Mouse (Mus musculus): ENCODE measurements around the gene Fpr-rs4. TPM values are rescaled to one million over a fixed set of nuclear protein-coding genes. Genes with fewer than 3 reads are reported as not detected.
"Not testable (repeated sequence)": the region's sequence is repeated elsewhere in the genome, so short reads cannot be mapped to it uniquely, and the experiment has no call there.

The Fpr-rs4 gene
- total RNA-seq (2014; fragmentation: Nextera tagmentation) (not detected in 2 replicates), total RNA-seq (2017) (not detected in 2 replicates)

DNA sequence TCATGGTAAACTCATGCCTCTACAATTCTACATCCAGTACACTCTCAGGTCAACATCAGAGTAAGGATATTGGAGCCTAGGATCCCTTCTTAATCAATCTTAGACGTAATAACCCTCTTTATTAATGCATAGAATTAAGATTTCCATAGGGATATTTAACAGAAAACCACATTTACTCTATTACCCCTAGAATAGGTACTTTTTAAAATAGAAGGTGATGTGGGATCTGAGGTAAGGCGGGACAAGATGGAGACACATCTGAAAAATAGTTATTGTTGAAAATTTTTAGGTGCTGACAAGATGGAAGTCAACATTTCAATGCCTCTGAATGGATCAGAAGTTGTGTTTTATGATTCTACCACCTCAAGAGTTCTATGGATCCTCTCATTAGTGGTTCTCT, at the start of gene Fpr-rs4:
Gene Fpr-rs4, plus strand, starts transcription at position 301 of the 400 bp plus-strand sequence.
- ATAC-seq (replicated peaks; ENCODE audit: low FRiP score, low TSS enrichment, poor library complexity, severe bottlenecking): no peak

DNA sequence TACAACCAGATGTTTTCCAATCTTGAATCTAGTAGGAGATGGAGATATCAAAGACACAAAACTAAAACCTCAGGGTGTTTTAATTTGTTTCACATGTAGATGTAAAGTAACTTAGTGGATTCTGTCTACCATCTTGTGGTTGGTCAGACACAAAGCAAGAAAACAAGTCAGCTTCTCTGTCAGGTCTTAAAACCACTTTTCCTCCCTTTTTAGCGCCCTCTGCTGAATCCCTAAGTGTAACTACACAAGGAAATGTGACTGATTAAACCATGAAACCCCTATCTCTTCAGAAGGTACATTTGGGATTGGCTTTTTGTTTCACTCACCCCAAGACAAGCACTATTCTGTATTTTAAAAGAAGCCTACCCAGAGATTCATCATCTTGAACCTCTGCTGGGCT, 48.1 kb upstream of the Fpr-rs4 start:
- no peak for ATAC-seq (replicated peaks; ENCODE audit: low FRiP score, low TSS enrichment, poor library complexity, severe bottlenecking)

DNA sequence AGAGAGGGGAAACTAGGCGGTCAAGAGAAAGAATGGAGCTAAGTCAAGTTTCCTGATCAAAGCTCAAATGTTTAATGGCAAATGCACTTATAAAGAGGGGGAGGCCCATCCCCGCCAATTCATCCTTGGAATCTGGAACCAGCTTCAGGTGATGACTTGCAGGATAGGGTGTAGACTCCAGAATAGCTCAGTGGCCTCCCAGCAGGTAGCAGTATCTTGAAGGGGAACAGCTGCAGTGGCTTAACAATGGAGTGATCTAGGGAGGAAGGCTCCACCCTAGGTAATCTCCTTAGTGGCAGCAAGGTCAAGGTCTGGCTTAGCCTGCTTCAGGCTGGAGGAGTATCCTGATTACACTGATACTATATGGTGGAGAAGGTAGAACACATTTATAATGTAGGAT, 40.3 kb upstream of the Fpr-rs4 start:
- not testable (repeated sequence) for ATAC-seq (replicated peaks; ENCODE audit: low FRiP score, low TSS enrichment, poor library complexity, severe bottlenecking)

DNA sequence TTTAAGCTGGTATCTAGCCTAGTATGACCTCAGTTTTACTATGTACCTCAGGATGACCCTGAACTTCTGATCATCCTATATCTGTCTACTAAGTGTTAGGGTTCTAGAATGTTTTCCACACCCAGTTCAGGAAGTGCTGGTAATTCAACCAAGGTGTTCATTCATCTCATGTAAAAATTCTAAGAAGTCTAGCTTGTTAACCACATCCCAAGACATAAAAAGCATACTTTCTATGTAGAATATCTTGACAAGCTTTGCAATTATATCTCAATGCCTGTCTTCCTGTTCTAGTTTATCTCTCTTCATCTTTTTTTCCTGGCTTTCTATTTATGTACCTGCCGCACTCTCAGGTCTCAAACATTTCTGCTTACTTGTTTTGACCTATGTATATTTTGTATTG, 16.8 kb upstream of the Fpr-rs4 start:
- no peak for ATAC-seq (replicated peaks; ENCODE audit: low FRiP score, low TSS enrichment, poor library complexity, severe bottlenecking)

DNA sequence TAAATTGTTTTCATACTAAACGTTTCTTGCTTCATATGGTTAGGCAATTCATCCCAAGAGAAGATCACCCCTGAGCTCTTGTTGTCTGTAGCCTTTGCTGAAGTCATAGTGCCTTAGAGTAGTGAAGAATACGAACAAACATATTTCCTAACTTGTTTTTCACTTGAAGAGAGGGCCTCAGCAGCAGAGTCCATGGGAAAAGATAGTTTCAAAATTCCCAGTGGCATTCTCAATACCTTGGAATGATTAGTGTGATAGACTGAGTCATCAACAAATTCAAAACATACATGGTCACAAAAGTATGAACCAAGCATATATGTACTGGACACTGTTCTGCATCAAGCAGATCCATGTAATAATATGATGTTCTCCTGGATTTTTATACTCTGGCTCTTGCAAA, 27.6 kb downstream of the Fpr-rs4 start, which contains the start of gene Vmn2r124:
Gene Vmn2r124, plus strand, starts transcription at position 301 of the 400 bp plus-strand sequence.
- ATAC-seq (replicated peaks; ENCODE audit: low FRiP score, low TSS enrichment, poor library complexity, severe bottlenecking): no peak

Other genes with a start within 250 kb of the Fpr-rs4 start
- 2.9 and 4.6 TPM in 2 replicates for gene Spaca6, start 194.6 kb upstream of the Fpr-rs4 start, total RNA-seq (2014; fragmentation: Nextera tagmentation)
- gene Spaca6, start 194.6 kb upstream of the Fpr-rs4 start, total RNA-seq (2017): 0.69 TPM in 1 of 2 replicates, not detected in the other
- not detected in 2 replicates for gene Has1, start 166.5 kb upstream of the Fpr-rs4 start, total RNA-seq (2014; fragmentation: Nextera tagmentation)
- gene Has1, start 166.5 kb upstream of the Fpr-rs4 start, total RNA-seq (2017): not detected in 2 replicates
- not detected in 2 replicates for gene Fpr1, start 137.8 kb upstream of the Fpr-rs4 start, total RNA-seq (2014; fragmentation: Nextera tagmentation)
- not detected in 2 replicates for gene Fpr1, start 137.8 kb upstream of the Fpr-rs4 start, total RNA-seq (2017)
- not detected in 2 replicates for gene Fpr2, start 133.9 kb upstream of the Fpr-rs4 start, total RNA-seq (2014; fragmentation: Nextera tagmentation)
- gene Fpr2, start 133.9 kb upstream of the Fpr-rs4 start, total RNA-seq (2017): 0.56 and 1.4 TPM in 2 replicates
- not detected in 2 replicates for gene Fpr3, start 133.9 kb upstream of the Fpr-rs4 start, total RNA-seq (2014; fragmentation: Nextera tagmentation)
- gene Fpr3, start 133.9 kb upstream of the Fpr-rs4 start, total RNA-seq (2017): not detected in 2 replicates
- gene Vmn2r124, start 27.7 kb downstream of the Fpr-rs4 start, total RNA-seq (2014; fragmentation: Nextera tagmentation): not detected in 2 replicates
- not detected in 2 replicates for gene Vmn2r124, start 27.7 kb downstream of the Fpr-rs4 start, total RNA-seq (2017)
- gene Vmn2r91, start 63.3 kb downstream of the Fpr-rs4 start, total RNA-seq (2014; fragmentation: Nextera tagmentation): not detected in 2 replicates
- not detected in 2 replicates for gene Vmn2r91, start 63.3 kb downstream of the Fpr-rs4 start, total RNA-seq (2017)
- gene Vmn2r92, start 130.2 kb downstream of the Fpr-rs4 start, total RNA-seq (2014; fragmentation: Nextera tagmentation): not detected in 2 replicates
- not detected in 2 replicates for gene Vmn2r92, start 130.2 kb downstream of the Fpr-rs4 start, total RNA-seq (2017)

Data from megakaryocyte-erythroid progenitor cell, adult 5-6 weeks (primary cell).